Mouse (Mus musculus) liver, adult (tissue): ENCODE measurements around the gene Mrps6.

Source experiments
- GATA4 ChIP-seq: IDR thresholded peaks from 2 replicates; pipeline ENCODE4 v1.6.1; 2014; ENCODE audit warnings: mild to moderate bottlenecking, low read length; ENCODE audit not compliant: insufficient replicate concordance

Gene Mrps6

DNA sequence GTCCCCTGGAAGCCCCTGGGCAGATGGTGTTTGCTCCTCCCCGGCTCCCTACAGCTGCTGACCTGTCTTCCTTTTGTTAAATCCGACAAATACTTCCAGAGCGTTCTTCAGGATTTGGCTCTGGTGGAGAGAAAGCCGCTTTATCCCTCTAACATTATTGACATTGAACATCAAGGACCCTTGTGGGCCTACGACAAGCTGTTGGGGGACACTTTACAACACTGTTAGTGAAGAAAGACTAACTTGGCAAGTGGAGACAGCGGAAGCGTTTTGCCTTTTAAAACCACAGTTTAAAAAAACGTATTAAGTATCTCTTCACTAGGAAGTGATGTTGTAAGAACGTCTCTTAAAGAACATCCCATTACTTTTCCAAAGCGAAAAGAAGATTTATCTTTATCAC, 5.5 kb upstream of the Mrps6 start:
- TF ChIP-seq GATA4: no peak

DNA sequence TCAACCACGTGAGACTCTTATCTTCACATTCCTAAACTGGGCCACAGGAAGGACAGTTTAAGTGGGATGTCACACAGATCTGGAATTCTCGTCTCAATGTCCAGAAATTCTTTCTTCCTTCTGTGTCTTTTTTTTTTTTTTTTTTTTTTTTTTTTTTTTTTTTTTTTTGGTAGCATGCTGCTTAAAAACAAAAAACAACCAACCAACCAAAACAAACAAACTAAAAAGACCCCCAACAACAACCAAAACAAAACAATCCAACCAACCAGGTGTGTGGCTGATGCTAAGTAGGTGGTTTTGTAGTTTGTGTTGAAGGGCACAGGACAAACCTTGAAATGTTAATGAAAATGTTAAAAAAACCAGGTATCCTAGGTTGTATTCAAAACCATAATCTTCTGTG, 1.4 kb upstream of the Mrps6 start:
- TF ChIP-seq GATA4: no peak

DNA sequence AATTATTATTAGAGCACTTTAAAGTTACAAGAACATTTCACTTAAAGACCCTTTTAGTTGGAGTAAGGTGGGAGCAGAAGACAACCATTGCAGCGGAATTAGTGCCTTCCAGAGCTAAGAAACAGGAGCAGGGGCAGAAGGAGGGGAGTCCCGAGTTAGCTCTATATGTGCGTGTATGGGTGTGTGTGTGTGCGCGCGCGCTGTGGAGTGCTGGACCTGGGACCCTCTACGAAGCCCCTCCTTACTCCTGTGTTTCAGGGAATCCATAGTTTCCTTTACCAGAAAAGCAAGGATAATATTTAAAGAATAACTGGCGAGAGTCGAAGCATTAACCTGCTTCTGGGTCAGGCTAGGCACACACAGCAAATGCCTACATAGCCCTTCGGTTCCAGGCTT, 616 bp upstream of the Mrps6 start:
- TF ChIP-seq GATA4: no peak

DNA sequence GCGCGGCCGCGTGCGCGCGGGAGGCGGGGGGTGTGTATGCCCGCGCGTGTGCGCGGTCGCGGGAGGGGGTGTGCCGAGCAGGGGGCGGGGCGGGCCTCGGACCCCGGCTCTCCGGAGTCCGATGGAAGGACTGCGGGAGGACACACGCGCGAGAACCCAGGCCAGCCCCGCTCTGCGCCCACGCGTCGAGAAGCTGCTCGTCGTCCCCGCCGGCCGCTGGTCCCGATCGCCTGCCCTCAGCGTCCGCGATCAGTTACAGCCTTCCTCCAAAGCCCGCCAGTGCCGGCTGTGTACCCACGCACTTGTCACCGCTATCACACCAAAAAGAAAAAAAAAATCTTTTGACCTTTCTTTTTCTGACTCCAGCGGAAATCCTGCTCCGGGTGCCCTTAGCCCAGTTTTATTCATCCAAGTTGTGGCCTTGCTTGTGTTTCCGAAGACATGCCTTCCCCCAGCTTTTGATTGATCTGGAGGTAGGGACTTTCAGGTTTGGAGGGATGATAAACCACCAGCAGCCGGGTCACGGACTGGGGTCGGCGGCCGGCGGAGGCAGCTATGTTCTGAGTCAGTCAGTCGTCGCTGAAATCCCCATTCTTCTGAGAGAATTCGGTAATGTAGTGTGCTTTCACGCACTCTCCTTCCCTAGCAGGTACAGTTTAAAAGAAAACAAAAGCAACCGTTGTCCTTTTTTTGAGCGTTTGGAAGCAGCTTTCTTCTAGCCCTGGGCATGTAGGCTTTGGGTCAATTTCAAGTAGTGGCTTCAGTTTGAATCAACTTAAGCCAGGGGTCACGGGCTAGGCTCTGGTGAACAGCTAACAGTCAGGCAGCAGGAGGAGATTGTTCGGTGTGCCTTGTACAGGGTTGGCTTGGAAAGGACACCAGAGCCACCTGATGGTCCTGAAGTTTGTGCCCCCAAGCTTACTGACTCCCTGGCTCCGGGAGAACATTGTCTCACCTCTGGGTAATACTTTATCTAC, 862 bp downstream of the Mrps6 start:
- no peak; the same call in 1 of the 2 replicates for TF ChIP-seq GATA4

DNA sequence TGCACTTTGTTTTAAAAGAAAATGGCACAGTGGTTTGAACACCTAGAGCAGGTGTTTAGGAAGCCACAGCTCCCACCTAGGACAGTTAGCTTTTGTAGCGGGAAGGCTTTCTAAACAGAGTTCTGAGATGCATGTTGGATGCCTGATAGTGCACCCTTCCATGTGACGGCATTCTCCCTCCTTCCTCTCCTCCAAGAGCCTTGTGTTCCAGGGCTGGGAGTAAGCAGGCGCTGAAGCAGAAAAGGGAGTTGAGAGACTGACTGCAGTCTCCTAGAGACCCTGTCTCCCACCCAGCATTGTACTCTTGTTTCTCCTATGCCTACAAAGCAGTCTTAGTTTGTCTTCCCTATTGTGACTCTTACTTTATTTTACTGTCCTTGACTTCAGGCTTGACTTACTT, 2.1 kb downstream of the Mrps6 start:
- TF ChIP-seq GATA4: no peak

DNA sequence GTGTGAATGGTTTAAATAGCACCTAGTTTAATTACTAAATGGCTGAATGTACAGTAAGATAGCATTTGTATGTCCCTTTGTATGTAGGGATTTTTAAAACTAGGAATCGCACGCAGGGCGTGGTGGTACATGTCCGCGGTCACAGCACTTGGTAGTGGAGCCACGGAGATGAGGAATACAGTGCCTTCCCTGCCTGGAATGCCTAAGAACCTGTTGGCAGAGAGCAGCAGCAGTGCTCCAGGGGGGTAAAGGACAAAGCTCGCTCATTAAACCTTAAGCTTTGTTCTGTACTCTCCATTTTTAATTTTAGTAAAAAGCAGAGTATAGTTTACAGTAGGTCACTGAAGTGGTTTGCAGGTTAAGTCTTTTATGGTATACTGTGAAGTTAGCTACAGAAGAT, 3.5 kb downstream of the Mrps6 start:
- no peak for TF ChIP-seq GATA4

DNA sequence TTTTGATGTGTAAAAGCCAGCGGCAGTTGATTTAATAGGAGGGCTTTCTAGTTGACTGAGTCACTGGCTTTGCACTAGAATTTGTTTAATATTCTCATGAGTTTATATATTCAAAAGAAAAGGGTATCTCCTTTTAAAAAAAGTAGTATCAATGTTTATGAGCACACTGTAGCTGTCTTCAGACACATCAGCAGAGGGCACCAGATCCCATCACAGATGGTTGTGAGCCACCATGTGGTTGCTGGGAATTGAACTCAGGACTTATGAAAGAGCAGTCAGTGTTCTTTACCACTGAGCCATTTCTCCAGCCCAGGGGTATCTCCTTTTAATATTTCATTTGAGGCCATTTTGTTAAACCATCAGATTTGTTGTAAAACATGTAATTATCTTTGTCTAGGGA, 4.8 kb downstream of the Mrps6 start:
- no peak for TF ChIP-seq GATA4

DNA sequence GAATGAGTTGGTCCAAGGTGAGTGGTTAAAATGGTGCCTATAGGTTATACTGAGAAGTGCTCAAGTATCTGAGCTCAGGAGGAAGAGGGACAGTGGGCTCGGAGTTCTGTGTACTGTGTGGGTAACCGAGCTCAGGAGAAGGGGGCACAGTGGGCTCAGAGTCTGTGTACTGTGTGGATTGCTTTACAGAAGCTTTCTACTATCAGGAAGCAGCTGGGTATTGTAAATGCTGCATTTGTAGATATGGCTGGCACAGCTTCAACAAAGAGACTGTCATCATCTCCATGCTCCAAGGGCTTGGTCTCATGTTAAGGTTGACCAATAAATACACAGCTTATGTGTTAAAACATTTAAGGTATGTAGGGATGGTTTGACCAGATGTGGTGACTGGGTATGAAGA, 6.7 kb downstream of the Mrps6 start:
- TF ChIP-seq GATA4: no peak

DNA sequence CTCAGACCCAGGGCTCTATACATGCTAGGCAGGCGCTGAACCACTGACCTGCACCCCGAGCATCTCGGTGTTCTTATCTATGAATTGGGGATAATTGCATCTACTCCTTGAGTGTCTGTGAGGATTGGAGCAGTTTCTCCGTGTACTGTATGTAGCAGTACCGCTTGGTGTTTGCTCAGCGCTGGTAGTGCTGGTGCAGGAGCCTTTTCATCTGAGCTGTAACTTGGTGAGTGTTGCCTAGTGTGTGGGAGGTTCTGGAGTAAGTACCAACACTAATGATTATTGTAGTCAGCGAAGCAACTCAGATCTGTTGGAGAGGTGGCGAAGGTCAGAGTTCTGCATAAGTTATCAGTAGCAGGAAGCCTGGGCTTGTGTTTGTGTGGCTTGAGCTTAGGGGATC, 12.3 kb downstream of the Mrps6 start:
- no peak for TF ChIP-seq GATA4

DNA sequence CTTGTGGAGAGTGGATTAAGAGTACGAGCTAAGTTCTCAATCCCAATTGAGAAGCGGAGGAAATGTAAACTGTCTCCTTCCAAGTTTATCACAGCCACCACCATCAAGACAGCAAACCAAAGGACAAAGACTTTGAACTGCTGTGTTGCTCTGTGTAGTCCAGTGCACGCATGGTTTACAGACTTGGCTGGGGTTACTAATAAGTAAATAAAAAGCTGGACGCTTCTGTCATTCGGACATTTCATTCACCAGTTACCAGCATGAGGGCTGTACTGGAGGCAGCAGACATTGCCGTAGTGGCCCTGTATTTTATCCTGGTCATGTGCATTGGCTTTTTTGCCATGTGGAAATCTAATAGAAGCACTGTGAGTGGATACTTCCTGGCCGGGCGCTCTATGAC, 18.7 kb downstream of the Mrps6 start:
- no peak for TF ChIP-seq GATA4

DNA sequence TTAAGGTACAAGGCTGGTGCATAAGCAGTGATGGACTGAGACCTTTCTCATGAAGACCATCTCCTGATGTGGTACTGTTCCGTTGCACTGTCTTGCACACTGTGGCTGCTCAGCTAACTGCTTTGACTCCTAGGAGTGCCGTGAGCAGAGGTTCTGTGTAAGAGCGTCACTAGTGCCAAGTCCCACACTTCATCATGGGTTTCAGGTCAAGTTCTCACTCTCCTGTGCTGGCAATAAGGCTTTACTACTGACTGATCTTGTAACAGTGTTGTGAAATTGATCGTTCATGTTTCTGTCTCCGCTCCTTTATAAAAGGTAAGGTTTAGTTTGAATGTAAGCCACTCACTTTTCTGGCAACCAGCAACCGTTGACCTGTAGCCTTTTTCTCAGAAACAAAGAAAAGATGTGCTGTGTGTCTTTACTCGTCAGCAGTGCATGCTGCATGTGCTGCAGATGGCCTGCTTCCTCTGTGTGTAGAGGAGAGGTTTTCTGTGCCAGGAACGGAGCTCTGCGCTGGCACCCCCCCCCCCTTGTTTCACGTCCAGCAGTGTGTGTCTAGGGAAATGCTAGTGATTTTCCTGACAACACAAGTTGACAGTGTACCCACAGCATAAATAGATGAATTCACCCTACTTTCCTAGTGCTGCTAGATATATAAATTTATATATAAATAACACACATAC, 25.8 kb downstream of the Mrps6 start:
- no peak for TF ChIP-seq GATA4

DNA sequence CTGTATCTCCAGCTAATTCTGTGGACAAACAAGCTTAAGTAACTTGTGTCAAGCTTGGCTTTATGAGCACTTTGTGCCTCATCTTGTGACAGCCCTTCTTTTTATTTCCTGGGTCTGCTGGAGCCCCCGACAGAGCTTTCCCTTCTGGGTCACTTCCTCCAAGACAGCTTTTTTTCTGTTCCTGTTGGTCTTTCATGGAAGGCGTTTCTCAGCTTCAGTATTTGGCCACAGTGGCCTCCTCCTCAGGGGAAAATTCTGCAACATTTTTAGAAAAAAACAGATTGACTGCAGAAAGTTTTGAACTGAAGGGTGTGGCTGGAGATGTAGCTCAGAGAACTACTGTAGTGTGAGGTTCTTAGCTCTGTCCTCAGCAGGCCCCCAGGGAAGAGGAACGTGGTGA, 31.2 kb downstream of the Mrps6 start:
- TF ChIP-seq GATA4: no peak

DNA sequence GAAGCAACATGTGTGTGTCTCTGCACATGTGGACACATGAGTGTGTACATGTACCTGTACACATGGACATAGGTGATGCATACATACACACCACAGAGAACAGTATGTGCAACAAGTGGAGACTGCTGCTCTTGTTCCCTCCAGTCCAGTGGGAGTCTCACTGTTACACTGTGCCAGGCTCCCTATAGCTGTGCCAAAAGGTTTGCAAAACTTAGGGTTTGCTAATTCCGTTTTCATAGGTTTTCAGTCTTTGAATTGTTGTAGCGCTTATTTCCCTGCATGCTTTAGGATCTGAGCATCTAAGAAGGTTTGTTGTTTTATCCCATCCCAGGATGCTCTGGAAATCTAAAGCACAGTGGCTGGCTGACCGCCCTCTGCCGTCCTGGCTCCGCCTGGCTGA, 33.8 kb downstream of the Mrps6 start:
- TF ChIP-seq GATA4: no peak

DNA sequence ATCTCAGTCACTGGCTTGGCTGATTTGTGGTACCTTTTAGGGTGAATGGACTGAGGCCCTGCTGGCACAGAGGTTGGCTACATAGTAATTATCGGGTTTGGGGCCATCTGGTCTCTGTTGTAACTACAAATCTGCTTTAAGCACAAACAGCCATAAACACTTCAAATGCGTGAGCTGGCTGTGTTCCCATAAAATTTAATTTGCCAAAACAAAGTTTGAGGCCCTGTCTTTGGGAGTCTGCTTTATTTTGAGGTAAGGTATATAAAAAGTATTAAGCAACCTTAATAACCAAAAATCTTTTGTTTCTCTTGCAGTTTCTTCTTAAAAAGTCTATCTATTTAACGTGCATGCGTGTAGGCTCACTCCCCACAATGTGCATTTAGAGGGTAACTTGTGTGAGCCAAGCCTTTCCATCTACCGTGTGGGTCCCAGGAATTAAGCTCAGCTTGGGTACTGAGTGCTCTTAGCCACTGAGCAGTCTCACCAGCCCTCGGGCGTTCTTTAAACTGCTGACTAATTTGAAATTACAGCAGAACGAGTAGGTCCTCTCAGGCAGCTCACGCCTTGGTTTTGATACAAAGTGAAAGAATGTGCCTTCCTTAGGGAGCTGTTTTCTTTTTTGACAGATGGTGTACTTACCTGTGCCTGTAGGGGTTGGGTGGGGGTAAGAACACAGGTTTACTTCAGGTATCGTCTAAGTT, 40.4 kb downstream of the Mrps6 start:
- no peak for TF ChIP-seq GATA4

DNA sequence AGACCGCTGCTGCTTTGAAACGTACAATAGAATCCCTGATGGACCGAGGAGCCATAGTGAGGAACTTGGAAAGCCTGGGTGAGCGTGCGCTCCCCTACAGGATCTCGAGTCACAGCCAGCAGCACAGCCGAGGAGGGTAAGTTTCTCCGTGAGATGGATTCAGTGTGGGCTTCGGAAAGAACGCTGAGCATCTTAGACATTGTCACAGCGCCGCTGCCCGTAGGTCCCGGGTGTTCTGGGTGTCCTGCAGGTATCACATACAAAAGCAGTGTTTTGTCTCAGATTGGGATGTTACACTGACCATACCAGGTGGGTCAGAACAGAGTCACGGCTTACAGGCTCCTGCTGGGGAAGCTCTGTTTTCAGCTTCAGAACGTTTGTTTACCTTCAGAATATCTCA, 41.5 kb downstream of the Mrps6 start:
- TF ChIP-seq GATA4: no peak

DNA sequence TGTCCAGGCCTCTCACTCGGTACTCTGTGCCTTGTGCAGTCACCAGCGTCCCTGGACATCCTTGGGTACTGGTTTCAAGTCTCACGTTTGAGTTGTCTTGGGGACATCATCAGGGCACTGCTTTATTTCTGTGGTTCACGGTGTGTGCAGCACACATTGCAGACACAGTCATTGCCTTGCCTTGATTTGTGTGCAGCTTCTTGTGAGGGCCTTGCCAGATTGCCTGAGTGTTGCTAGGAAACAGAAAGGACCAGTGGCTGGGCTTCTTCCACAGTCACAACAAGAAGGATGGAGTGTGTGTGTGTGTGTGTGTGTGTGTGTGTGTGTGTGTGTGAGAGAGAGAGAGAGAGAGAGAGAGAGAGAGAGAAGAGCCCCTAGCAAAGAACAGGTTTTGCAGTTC, 42.0 kb downstream of the Mrps6 start:
- no peak for TF ChIP-seq GATA4
